Mouse (Mus musculus): ENCODE data around the gene Uox. TPM values are rescaled to one million over a fixed set of nuclear protein-coding genes. Genes with fewer than 3 reads are reported as not detected.

Uox gene
- total RNA-seq (2014; rRNA removed; ENCODE audit: low replicate concordance), result 1.6 and 4.5 TPM in 2 replicates
- 0.05 and 0.10 TPM in 2 replicates for polyA plus RNA-seq (2015; fragmentation: Nextera tagmentation; extraction: Ambion mirVana)

GRCm38 (mm10) chr3:146570148-146570782 is at the start of gene Uox:
Gene Uox, plus strand, starts transcription at chr3:146570426.
- no peaks in the 10 kb centered on the region for H3K36me3 ChIP-seq (replicated peaks; ENCODE audit: control insufficient read depth, insufficient read depth, low read length)
- 86% methylated on average over 10 of the region's 10 CpGs for WGBS
- H3K27me3 ChIP-seq (ENCODE audit: control insufficient read depth, insufficient read depth, low read length), result no peaks in the 10 kb centered on the region
- no peak within 1 kb of the TSS for H3K9ac ChIP-seq (replicated peaks; ENCODE audit: low read depth, low read length)
- H3K4me3 ChIP-seq (ENCODE audit: low read depth, low read length), result no peak within 1 kb of the TSS
- H3K27ac ChIP-seq (ENCODE audit: low read depth), result no peak within 1 kb of the TSS
- TF ChIP-seq CTCF (IDR thresholded peaks at IDR 0.05; ENCODE audit: low read depth) (no peak), EP300 (IDR thresholded peaks at IDR 0.05; ENCODE audit: low read depth) (no peak)
- no peaks in the 10 kb centered on the region for H3K4me1 ChIP-seq (ENCODE audit: control insufficient read depth, insufficient read depth)
- ATAC-seq (ENCODE audit: insufficient read depth, low read depth), result no peak
- DNase-seq (ENCODE audit: low spot score), result no peak
- no peak within 1 kb of the TSS for H3K4me2 ChIP-seq (ENCODE audit: low read depth, low read length)
- no peaks in the 10 kb centered on the region for H3K9me3 ChIP-seq (replicated peaks; ENCODE audit: control insufficient read depth, low read length)

- peak within 1 kb of the TSS; percentile 71 for H3K9ac ChIP-seq (replicated peaks; ENCODE audit: low read depth, low read length)
- WGBS, result under 1% methylated on average over 62 of the region's 82 CpGs
- H3K36me3 ChIP-seq (replicated peaks; ENCODE audit: control insufficient read depth, insufficient read depth, low read length), result peaks cover 22% of the 10 kb centered on the region
Observed at GRCm38 (mm10) chr3:146520798-146521651, 49.2 kb upstream of the Uox start, which contains the start of gene Rpf1. Gene Rpf1, minus strand, starts transcription at chr3:146521429.

GRCm38 (mm10) chr3:146521652-146522020 is 48.6 kb upstream of the Uox start:
- ATAC-seq (ENCODE audit: insufficient read depth, low read depth) (no peak), DNase-seq (ENCODE audit: low spot score) (no peak)
- TF ChIP-seq CTCF (IDR thresholded peaks at IDR 0.05; ENCODE audit: low read depth) (no peak), EP300 (IDR thresholded peaks at IDR 0.05; ENCODE audit: low read depth) (no peak)

More at GRCm38 (mm10) chr3:146520798-146521651, 49.2 kb upstream of the Uox start, which contains the start of gene Rpf1:
- peak; percentile 91 for DNase-seq (ENCODE audit: low spot score)
- H3K4me2 ChIP-seq (ENCODE audit: low read depth, low read length), result peak within 1 kb of the TSS; percentile 72
- TF ChIP-seq EP300 (IDR thresholded peaks at IDR 0.05; ENCODE audit: low read depth) (no peak), CTCF (IDR thresholded peaks at IDR 0.05; ENCODE audit: low read depth) (no peak)
- H3K4me3 ChIP-seq (ENCODE audit: low read depth, low read length), result peak within 1 kb of the TSS; percentile 75
- peaks cover 3% of the 10 kb centered on the region; the same call in 1 of the 2 replicates for H3K4me1 ChIP-seq (ENCODE audit: control insufficient read depth, insufficient read depth)
- H3K27ac ChIP-seq (ENCODE audit: low read depth), result peak within 1 kb of the TSS; percentile 96
- peak; percentile 95 for ATAC-seq (ENCODE audit: insufficient read depth, low read depth)
- H3K27me3 ChIP-seq (ENCODE audit: control insufficient read depth, insufficient read depth, low read length), result no peaks in the 10 kb centered on the region
- H3K9me3 ChIP-seq (replicated peaks; ENCODE audit: control insufficient read depth, low read length), result no peaks in the 10 kb centered on the region

GRCm38 (mm10) chr3:146528335-146528734 is 41.9 kb upstream of the Uox start:
- Histone ChIP-seq H3K9ac (replicated peaks; ENCODE audit: low read depth, low read length) (no peak overlapping the region), H3K4me2 (ENCODE audit: low read depth, low read length) (no peak overlapping the region), H3K4me3 (ENCODE audit: low read depth, low read length) (no peak overlapping the region), H3K4me1 (ENCODE audit: control insufficient read depth, insufficient read depth) (no peaks in the 10 kb centered on the region), H3K27ac (ENCODE audit: low read depth) (no peak overlapping the region), H3K9me3 (replicated peaks; ENCODE audit: control insufficient read depth, low read length) (no peaks in the 10 kb centered on the region), H3K27me3 (ENCODE audit: control insufficient read depth, insufficient read depth, low read length) (no peaks in the 10 kb centered on the region), H3K36me3 (replicated peaks; ENCODE audit: control insufficient read depth, insufficient read depth, low read length) (no peaks in the 10 kb centered on the region)
- WGBS, result 32% methylated on average over 2 of the region's 2 CpGs
- DNase-seq (ENCODE audit: low spot score), result no peak
- TF ChIP-seq EP300 (IDR thresholded peaks at IDR 0.05; ENCODE audit: low read depth) (no peak), CTCF (IDR thresholded peaks at IDR 0.05; ENCODE audit: low read depth) (no peak)
- ATAC-seq (ENCODE audit: insufficient read depth, low read depth), result no peak

More at GRCm38 (mm10) chr3:146521652-146522020, 48.6 kb upstream of the Uox start:
- no peaks in the 10 kb centered on the region for H3K27me3 ChIP-seq (ENCODE audit: control insufficient read depth, insufficient read depth, low read length)
- no peaks in the 10 kb centered on the region for H3K9me3 ChIP-seq (replicated peaks; ENCODE audit: control insufficient read depth, low read length)
- peaks cover 3% of the 10 kb centered on the region; the same call in 1 of the 2 replicates for H3K4me1 ChIP-seq (ENCODE audit: control insufficient read depth, insufficient read depth)
- H3K4me2 ChIP-seq (ENCODE audit: low read depth, low read length), result peak overlapping the region; percentile 72
- H3K4me3 ChIP-seq (ENCODE audit: low read depth, low read length), result peak overlapping the region; percentile 75
- peaks cover 22% of the 10 kb centered on the region for H3K36me3 ChIP-seq (replicated peaks; ENCODE audit: control insufficient read depth, insufficient read depth, low read length)
- peak overlapping the region; percentile 71 for H3K9ac ChIP-seq (replicated peaks; ENCODE audit: low read depth, low read length)
- WGBS, result 5% methylated on average over 8 of the region's 8 CpGs
- peak overlapping the region; percentile 96 for H3K27ac ChIP-seq (ENCODE audit: low read depth)

- WGBS, result 60% methylated on average over 6 of the region's 6 CpGs
- TF ChIP-seq CTCF (IDR thresholded peaks at IDR 0.05; ENCODE audit: low read depth) (no peak), EP300 (IDR thresholded peaks at IDR 0.05; ENCODE audit: low read depth) (no peak)
- Histone ChIP-seq H3K9ac (replicated peaks; ENCODE audit: low read depth, low read length) (no peak overlapping the region), H3K9me3 (replicated peaks; ENCODE audit: control insufficient read depth, low read length) (no peaks in the 10 kb centered on the region), H3K27me3 (ENCODE audit: control insufficient read depth, insufficient read depth, low read length) (no peaks in the 10 kb centered on the region), H3K27ac (ENCODE audit: low read depth) (no peak overlapping the region), H3K4me1 (ENCODE audit: control insufficient read depth, insufficient read depth) (no peaks in the 10 kb centered on the region), H3K36me3 (replicated peaks; ENCODE audit: control insufficient read depth, insufficient read depth, low read length) (no peaks in the 10 kb centered on the region), H3K4me2 (ENCODE audit: low read depth, low read length) (no peak overlapping the region), H3K4me3 (ENCODE audit: low read depth, low read length) (no peak overlapping the region)
- ATAC-seq (ENCODE audit: insufficient read depth, low read depth) (no peak), DNase-seq (ENCODE audit: low spot score) (no peak)
Observed at GRCm38 (mm10) chr3:146534986-146535385, 35.2 kb upstream of the Uox start.
